Mouse (Mus musculus) midbrain, embryonic 16.5 days (tissue): ENCODE results near the gene Tomm40. TPM values are rescaled to one million over a fixed set of nuclear protein-coding genes. Genes with fewer than 3 reads are reported as not detected.

Source experiments
- ATAC-seq: fragments of 200-750 bp; cut with Nextera tagmentation; 2 replicates; pipeline ENCODE4 v1.8.0; 2017; ENCODE audit warnings: moderate TSS enrichment
- H3K27ac ChIP-seq: fragments of 300-500 bp; sonication (generic); 2 replicates; pipeline ENCODE4 v1.5.1; 2014; ENCODE audit warnings: mild to moderate bottlenecking, low read length, mixed read lengths
- H3K27me3 ChIP-seq: fragments of 300-500 bp; sonication (generic); 2 replicates; pipeline ENCODE4 v1.6.1; 2014; ENCODE audit warnings: low read depth, low read length, mixed read lengths; ENCODE audit not compliant: control insufficient read depth, insufficient read depth
- H3K36me3 ChIP-seq: fragments of 300-500 bp; sonication (generic); 2 replicates; pipeline ENCODE4 v1.6.1; 2014; ENCODE audit warnings: mild to moderate bottlenecking, low read length, moderate library complexity, mixed read lengths; ENCODE audit not compliant: control insufficient read depth, insufficient read depth
- H3K4me1 ChIP-seq: fragments of 300-500 bp; sonication (generic); 2 replicates; pipeline ENCODE4 v1.6.1; 2014; ENCODE audit warnings: mild to moderate bottlenecking, low read length, mixed read lengths; ENCODE audit not compliant: control insufficient read depth, insufficient read depth
- H3K4me2 ChIP-seq: fragments of 300-500 bp; sonication (generic); 2 replicates; pipeline ENCODE4 v1.6.1; 2014; ENCODE audit warnings: mild to moderate bottlenecking, low read length, mixed read lengths
- H3K4me3 ChIP-seq: fragments of 300-500 bp; sonication (generic); 2 replicates; pipeline ENCODE4 v1.5.1; 2014; ENCODE audit warnings: low read depth, mild to moderate bottlenecking, low read length, moderate library complexity, mixed read lengths
- H3K9ac ChIP-seq: fragments of 300-500 bp; sonication (generic); 2 replicates; pipeline ENCODE4 v1.6.1; 2014; ENCODE audit warnings: low read depth, low read length, mixed read lengths
- H3K9me3 ChIP-seq: fragments of 300-500 bp; sonication (generic); replicated peaks from 2 replicates; pipeline ENCODE4 v1.6.1; 2014; ENCODE audit warnings: mild to moderate bottlenecking, low read length, mixed read lengths; ENCODE audit not compliant: control insufficient read depth, poor library complexity, severe bottlenecking
- WGBS: fragments of 180-500 bp; shearing (Covaris S2); extraction: QIAGEN DNeasy Blood & Tissue Kit; methylation state at CpG from one replicate; pipeline ENCODE4 v1.1.7; 2014; 5-methylcytosine and 5-hydroxymethylcytosine counted together
- polyA plus RNA-seq: library from polyadenylated mRNA; unstranded; fragments of >200 nt; fragmentation: Nextera tagmentation; extraction: Ambion mirVana; gene quantifications from 2 replicates; pipeline ENCODE4 v1.2.1, GENCODE M21; 2015

Tomm40 gene
- polyA plus RNA-seq, 1 experiment from 2014 or later, result 118 TPM

GRCm38 (mm10) chr7:19664455-19664954, 50.7 kb downstream of the Tomm40 start:
- ATAC-seq, result peak; percentile 58
- no peaks in the 10 kb centered on the region for H3K36me3 ChIP-seq
- peak overlapping the region; percentile 92 for H3K4me2 ChIP-seq
- peaks cover 32% of the 10 kb centered on the region for H3K4me1 ChIP-seq
- 0% methylated on average over 37 of the region's 37 CpGs for WGBS
- H3K9me3 ChIP-seq, result no peaks in the 10 kb centered on the region
- no peaks in the 10 kb centered on the region for H3K27me3 ChIP-seq
- peak overlapping the region; percentile 99 for H3K4me3 ChIP-seq
- peak overlapping the region; percentile 73 for H3K27ac ChIP-seq
- H3K9ac ChIP-seq, result peak overlapping the region; percentile 98

GRCm38 (mm10) chr7:19663940-19664339, 51.3 kb downstream of the Tomm40 start:
- Histone ChIP-seq H3K9me3 (no peaks in the 10 kb centered on the region), H3K4me3 (peak overlapping the region; percentile 99), H3K4me1 (peaks cover 29% of the 10 kb centered on the region), H3K36me3 (no peaks in the 10 kb centered on the region), H3K4me2 (peak overlapping the region; percentile 92), H3K27me3 (no peaks in the 10 kb centered on the region), H3K9ac (peak overlapping the region; percentile 98), H3K27ac (no peak overlapping the region; the same call in 1 of the 2 replicates)
- 0 out of 2 replicates have a peak, but pooled peaks have one; percentile 5 for ATAC-seq
- WGBS, result 20% methylated on average over 8 of the region's 8 CpGs

DNA sequence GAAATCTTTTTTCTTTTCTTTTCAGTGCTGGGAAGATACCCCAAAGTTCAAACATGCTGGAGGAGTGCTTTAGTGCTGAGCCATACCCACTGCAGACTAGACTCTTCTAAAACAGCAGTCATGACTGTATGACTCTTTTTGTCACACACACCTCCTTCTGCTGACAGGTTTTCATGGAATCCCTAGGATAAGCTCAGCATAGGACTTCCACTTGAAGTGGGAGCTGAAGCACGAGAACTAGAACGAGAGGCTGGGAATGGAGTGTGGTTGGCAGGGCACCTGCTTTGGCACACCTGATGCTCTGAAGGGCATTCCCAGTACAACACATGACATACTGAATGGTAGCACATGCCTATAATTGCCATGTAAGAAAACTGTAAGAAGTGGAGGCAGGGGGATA, 62.6 kb downstream of the Tomm40 start:
- WGBS, result 98% methylated on average over 2 of the region's 2 CpGs
- H3K4me1 ChIP-seq, result no peaks in the 10 kb centered on the region
- peaks cover 26% of the 10 kb centered on the region for H3K36me3 ChIP-seq
- ATAC-seq, result no peak
- H3K9me3 ChIP-seq, result no peaks in the 10 kb centered on the region
- no peak overlapping the region for H3K4me3 ChIP-seq
- H3K27me3 ChIP-seq, result no peaks in the 10 kb centered on the region
- H3K27ac ChIP-seq, result no peak overlapping the region
- H3K4me2 ChIP-seq, result no peak overlapping the region
- no peak overlapping the region for H3K9ac ChIP-seq

Other genes starting within 250 kb of the Tomm40 start
- 3.9 and 4.2 TPM in 2 replicates for gene Bloc1s3, start 207.1 kb downstream of the Tomm40 start, polyA plus RNA-seq
- gene Trappc6a, start 207.0 kb downstream of the Tomm40 start, polyA plus RNA-seq, result 30.5 and 31.9 TPM in 2 replicates
- gene Nkpd1, start 197.6 kb downstream of the Tomm40 start, polyA plus RNA-seq, result 0.88 and 0.92 TPM in 2 replicates
- 34.7 and 37.8 TPM in 2 replicates for gene Ppp1r37, start 152.4 kb downstream of the Tomm40 start, polyA plus RNA-seq
- gene Zfp296, start 138.2 kb downstream of the Tomm40 start, polyA plus RNA-seq, result 0.11 and 0.14 TPM in 2 replicates
- 143 and 145 TPM in 2 replicates for gene Gemin7, start 137.8 kb downstream of the Tomm40 start, polyA plus RNA-seq
- gene Clasrp, start 111.0 kb downstream of the Tomm40 start, polyA plus RNA-seq, result 58.6 TPM in 2 replicates
- 6.1 and 6.5 TPM in 2 replicates for gene Relb, start 86.0 kb downstream of the Tomm40 start, polyA plus RNA-seq
- gene Clptm1, start 50.4 kb downstream of the Tomm40 start, polyA plus RNA-seq, result 120 and 122 TPM in 2 replicates
- not detected in 2 replicates for gene Apoc2, start 37.5 kb downstream of the Tomm40 start, polyA plus RNA-seq
- not detected in 2 replicates for gene Gm44805, start 34.0 kb downstream of the Tomm40 start, polyA plus RNA-seq
- not detected in 2 replicates for gene Apoc4, start 34.0 kb downstream of the Tomm40 start, polyA plus RNA-seq
- 0.96 and 1.0 TPM in 2 replicates for gene Apoc1, start 22.8 kb downstream of the Tomm40 start, polyA plus RNA-seq
- gene Apoe, start 16.2 kb downstream of the Tomm40 start, polyA plus RNA-seq, result 350 and 686 TPM in 2 replicates
- 55.3 and 56.7 TPM in 2 replicates for gene Nectin2, start 35.0 kb upstream of the Tomm40 start, polyA plus RNA-seq
- gene Bcam, start 55.6 kb upstream of the Tomm40 start, polyA plus RNA-seq, result 10.5 and 14.0 TPM in 2 replicates
- gene Cblc, start 81.4 kb upstream of the Tomm40 start, polyA plus RNA-seq, result 0.44 and 0.49 TPM in 2 replicates
- gene Bcl3, start 107.3 kb upstream of the Tomm40 start, polyA plus RNA-seq, result 0.65 and 1.0 TPM in 2 replicates
- 21.3 and 23.9 TPM in 2 replicates for gene Gm19345, start 136.6 kb upstream of the Tomm40 start, polyA plus RNA-seq
- 1.6 and 1.8 TPM in 2 replicates for gene Ceacam16, start 145.9 kb upstream of the Tomm40 start, polyA plus RNA-seq
- gene Ceacam19, start 172.5 kb upstream of the Tomm40 start, polyA plus RNA-seq, result not detected in 2 replicates
- gene Pvr, start 205.7 kb upstream of the Tomm40 start, polyA plus RNA-seq, result 9.3 and 11.5 TPM in 2 replicates
- not detected in 2 replicates for gene Igsf23, start 235.3 kb upstream of the Tomm40 start, polyA plus RNA-seq
- not detected in 2 replicates for gene Ceacam20, start 250.0 kb upstream of the Tomm40 start, polyA plus RNA-seq